Mouse (Mus musculus): ENCODE data around the gene Acod1.

- TF ChIP-seq CTCF (IDR thresholded peaks at IDR 0.05; ENCODE audit: insufficient read depth, low read depth, low read length) (no peak), POLR2A (IDR thresholded peaks at IDR 0.05; ENCODE audit: insufficient read depth, low read depth, low read length) (no peak)
Observed at GRCm38 (mm10) chr14:103093670-103094069, 46.9 kb downstream of the Acod1 start.

Measured in olfactory bulb, adult 2 months (tissue).